15 mouse cellular contexts compared by ENCODE assay signal in the genomic region with DNA sequence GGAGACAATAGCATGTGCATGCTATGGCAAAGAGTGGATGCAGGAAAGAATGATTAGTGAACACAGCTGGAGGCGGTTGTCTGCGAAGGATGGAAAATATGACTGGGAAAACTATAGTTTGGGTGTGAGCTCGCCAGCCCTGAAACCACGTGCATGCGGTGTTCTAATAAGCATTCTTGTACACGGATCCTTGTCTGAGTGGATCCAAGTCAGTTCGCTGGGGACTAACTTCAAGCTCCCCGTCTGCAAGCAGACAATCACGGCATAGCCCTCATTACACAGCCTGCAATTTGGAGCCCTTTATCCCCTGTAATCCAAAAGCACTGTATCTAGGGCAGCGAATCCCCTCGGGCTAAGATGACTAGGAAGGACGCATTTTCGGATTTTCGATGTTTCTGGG.
DNase-seq lines count a peak whose midpoint lies in the region; ATAC-seq and TF ChIP-seq lines count a peak whose summit lies in the region.
"Had no signal": no experiment of that assay in that cellular context is flagged by ENCODE, and none has a peak within 500 bp of the region (broad histone marks: within the 10 kb centered on the region; RNA-seq: fewer than 3 reads in every experiment).

No protein-coding gene starts in this region.

- no peak overlapping the region for H3K4me2 ChIP-seq in hindbrain, postnatal 0 days (ENCODE audit: low read depth, low read length)
- H3K4me2 ChIP-seq in neural tube, embryonic 15.5 days: peak overlapping the region; percentile 32
- H3K4me2 ChIP-seq: heart, embryonic 13.5 days; liver, embryonic 11.5 days; neural tube, embryonic 12.5 days had no signal

- no peak overlapping the region; the same call in 1 of the 2 replicates for H3K27ac ChIP-seq in hindbrain, postnatal 0 days
- peak overlapping the region; percentile 4 for H3K27ac ChIP-seq in neural tube, embryonic 15.5 days (replicated peaks)
- no peak overlapping the region for H3K27ac ChIP-seq in cerebellum, adult 2 months (ENCODE audit: insufficient read depth, low read length)
- H3K27ac ChIP-seq: heart, embryonic 13.5 days; neural tube, embryonic 12.5 days had no signal

- no peak overlapping the region for H3K9ac ChIP-seq in hindbrain, postnatal 0 days (replicated peaks; ENCODE audit: low read length)
- H3K9ac ChIP-seq in neural tube, embryonic 15.5 days (replicated peaks): no peak overlapping the region
- H3K9ac ChIP-seq: heart, embryonic 13.5 days; neural tube, embryonic 12.5 days had no signal

- no peak for DNase-seq in frontal cortex, postnatal 14 days (ENCODE audit: low spot score in 2 of 2)
- DNase-seq in brain, adult 2 months (ENCODE audit: low read depth, low spot score): peak; percentile 38
- peak; percentile 55 for DNase-seq in hindbrain, postnatal 0 days (ENCODE audit: low spot score)
- DNase-seq in embryo, embryonic 11 days: no peak
- no peak for DNase-seq in lung, postnatal 4 days
- DNase-seq in cerebellum, adult 2 months: no peak
- DNase-seq: adrenal gland, adult 2 months; kidney, adult 9 months; right cerebral cortex, postnatal 4 days had no signal

- no peak for TF ChIP-seq POLR2A in cerebellum, adult 2 months (IDR thresholded peaks at IDR 0.05; ENCODE audit: borderline replicate concordance, insufficient read depth, low read length)

- H3K4me1 ChIP-seq in hindbrain, postnatal 0 days (ENCODE audit: insufficient read depth, low read length): no peaks in the 10 kb centered on the region
- peaks cover 27% of the 10 kb centered on the region for H3K4me1 ChIP-seq in neural tube, embryonic 15.5 days
- H3K4me1 ChIP-seq in cerebellum, adult 2 months (ENCODE audit: control insufficient read depth, insufficient read depth, low read length): peaks cover 21% of the 10 kb centered on the region; the same call in 1 of the 2 replicates

- WGBS in hindbrain, postnatal 0 days: 63% methylated on average over 14 of the region's 14 CpGs
- WGBS in neural tube, embryonic 15.5 days: 59% methylated on average over 14 of the region's 14 CpGs
- 89% methylated on average over 14 of the region's 14 CpGs for WGBS in cerebellum, adult 2 months

- H3K36me3 ChIP-seq in hindbrain, postnatal 0 days (ENCODE audit: insufficient read depth, low read length): no peaks in the 10 kb centered on the region
- H3K36me3 ChIP-seq in neural tube, embryonic 15.5 days: no peaks in the 10 kb centered on the region
- H3K36me3 ChIP-seq: heart, embryonic 13.5 days; neural tube, embryonic 12.5 days had no signal

- H3K27me3 ChIP-seq in hindbrain, postnatal 0 days (ENCODE audit: insufficient read depth, low read length): no peaks in the 10 kb centered on the region
- H3K27me3 ChIP-seq in neural tube, embryonic 15.5 days (replicated peaks): no peaks in the 10 kb centered on the region
- H3K27me3 ChIP-seq in cerebellum, adult 2 months (ENCODE audit: control insufficient read depth, insufficient read depth, low read length): no peaks in the 10 kb centered on the region
- H3K27me3 ChIP-seq: heart, embryonic 13.5 days; neural tube, embryonic 12.5 days had no signal

- H3K9me3 ChIP-seq in hindbrain, postnatal 0 days (ENCODE audit: low read length): no peaks in the 10 kb centered on the region
- no peaks in the 10 kb centered on the region for H3K9me3 ChIP-seq in neural tube, embryonic 15.5 days (replicated peaks)
- H3K9me3 ChIP-seq: neural tube, embryonic 12.5 days had no signal

- no peak for TF ChIP-seq CTCF in hindbrain, postnatal 0 days (IDR thresholded peaks at IDR 0.05; ENCODE audit: low read depth)
- TF ChIP-seq CTCF in cerebellum, adult 2 months (IDR thresholded peaks at IDR 0.05; ENCODE audit: borderline replicate concordance, insufficient read depth, low read depth, low read length): no peak

- 0 out of 2 replicates have a peak, but pooled peaks have one; percentile 13 for ATAC-seq in frontal cortex, adult (ENCODE audit: low TSS enrichment)
- ATAC-seq in hindbrain, postnatal 0 days: peak; percentile 82
- 0 out of 2 replicates have a peak, but pooled peaks have one; percentile 46 for ATAC-seq in neural tube, embryonic 15.5 days (ENCODE audit: low FRiP score)

- H3K4me3 ChIP-seq in hindbrain, postnatal 0 days (ENCODE audit: low read length): no peak overlapping the region
- no peak overlapping the region for H3K4me3 ChIP-seq in neural tube, embryonic 15.5 days (replicated peaks)
- H3K4me3 ChIP-seq in cerebellum, adult 2 months (replicated peaks; ENCODE audit: insufficient read depth, low read depth, low read length): no peak overlapping the region
- H3K4me3 ChIP-seq: erythroblast, embryonic 14.5 days; heart, embryonic 13.5 days; neural tube, embryonic 12.5 days had no signal

Comparison
In these comparisons a context has a peak if more than half of its experiments do, and no peak if none do; other contexts are left out.
1. ATAC-seq: peak in every context shown above with its lines; median percentile 82 in hindbrain, postnatal 0 days; 46 in neural tube, embryonic 15.5 days; 13 in frontal cortex, adult.
2. DNase-seq: peak in brain, adult 2 months (single experiment) and hindbrain, postnatal 0 days (single experiment); none in frontal cortex, postnatal 14 days (0 of 2), embryo, embryonic 11 days (single experiment), lung, postnatal 4 days (0 of 2) and cerebellum, adult 2 months (0 of 2).